Mouse (Mus musculus): ENCODE measurements around the gene Mymx.
A peak's percentile ranks its signal among the peaks of the same experiment; 100 is the strongest.

The Mymx gene

GRCm38 (mm10) chr17:45610144-45610866 lies 8.4 kb upstream of the Mymx start:
- no peak for DNase-seq (ENCODE audit: low read depth)

DNA sequence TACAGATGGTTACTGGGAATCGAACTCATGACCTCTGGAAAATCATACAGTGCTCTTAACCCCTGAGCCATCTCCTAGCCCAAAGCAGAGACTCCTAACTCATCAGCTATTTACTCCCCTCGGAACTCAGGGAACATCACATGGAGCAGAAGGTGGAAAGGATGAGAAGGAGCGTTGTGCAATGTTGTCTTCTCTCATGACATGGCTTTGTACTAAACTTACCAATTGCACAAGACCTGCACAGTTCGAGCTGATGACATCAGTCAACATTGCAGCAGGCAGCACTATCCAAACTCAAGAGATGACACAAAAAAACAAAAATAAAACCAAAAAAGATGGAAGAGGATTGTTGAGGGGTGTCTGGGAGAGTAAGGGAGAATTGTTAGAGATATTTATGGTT lies 6.5 kb upstream of the Mymx start:
- DNase-seq (ENCODE audit: low read depth) = no peak

GRCm38 (mm10) chr17:45606992-45607879 lies 5.3 kb upstream of the Mymx start:
- no peak for DNase-seq (ENCODE audit: low read depth)

DNA sequence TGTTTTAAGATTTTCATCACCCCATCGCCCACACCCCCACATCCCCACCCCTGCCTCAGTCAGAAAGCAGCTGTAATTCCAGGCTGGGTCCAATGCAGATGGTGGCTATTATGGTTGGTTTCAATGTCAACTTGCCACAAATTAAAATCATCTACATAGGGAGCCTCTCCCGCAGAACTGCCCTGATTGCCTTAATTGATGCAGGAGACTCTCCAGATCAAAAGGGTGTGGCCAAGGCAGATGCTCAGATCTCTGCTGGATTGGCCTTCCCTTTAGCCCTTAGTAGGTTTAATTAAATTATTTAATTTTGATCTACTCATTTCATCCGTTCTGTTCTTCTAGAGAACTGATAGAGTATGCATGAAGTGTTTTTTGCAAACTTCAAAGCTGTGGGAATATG lies 1.1 kb upstream of the Mymx start:
- DNase-seq (ENCODE audit: low read depth) = no peak

DNA sequence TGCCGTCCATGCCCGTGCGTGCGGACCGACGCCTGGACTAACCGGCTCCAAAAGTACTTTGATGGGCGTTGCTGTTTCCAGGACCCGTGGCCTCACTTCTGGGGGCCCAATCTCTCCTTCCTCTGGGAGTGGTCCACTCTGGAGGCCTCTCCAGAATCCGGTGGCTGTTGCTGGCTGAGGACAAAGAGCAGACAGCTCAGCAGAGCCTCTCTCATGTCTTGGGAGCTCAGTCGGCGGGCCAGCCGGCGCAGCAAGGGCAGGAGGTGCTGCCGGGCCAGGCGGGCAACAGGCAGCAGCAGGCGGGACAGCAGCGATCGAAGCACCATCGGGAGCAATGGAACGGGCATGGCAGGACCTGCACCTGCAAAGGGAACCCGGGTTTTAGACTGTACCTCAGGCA lies 577 bp downstream of the Mymx start:
- no peak for DNase-seq (ENCODE audit: low read depth)

DNA sequence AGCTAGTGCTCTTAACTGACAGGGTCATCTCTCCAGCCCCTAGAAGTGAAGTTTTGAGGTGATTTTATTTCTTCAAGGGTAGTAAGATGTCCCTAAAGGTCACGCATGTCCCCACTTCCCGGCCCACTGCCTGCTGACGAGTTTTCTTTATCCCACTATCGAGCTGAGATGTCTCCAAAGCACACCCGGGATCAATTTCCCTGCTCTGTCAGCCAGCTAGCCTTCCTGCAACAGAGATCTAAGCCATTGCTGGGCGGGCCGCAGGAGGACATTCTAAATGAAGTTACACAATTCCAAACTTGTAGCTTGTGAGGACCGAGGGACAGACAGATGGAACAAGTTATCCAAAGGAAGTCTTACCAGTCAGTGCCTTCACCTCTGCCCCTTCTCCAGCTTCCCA lies 1.6 kb downstream of the Mymx start:
- DNase-seq (ENCODE audit: low read depth) = no peak

DNA sequence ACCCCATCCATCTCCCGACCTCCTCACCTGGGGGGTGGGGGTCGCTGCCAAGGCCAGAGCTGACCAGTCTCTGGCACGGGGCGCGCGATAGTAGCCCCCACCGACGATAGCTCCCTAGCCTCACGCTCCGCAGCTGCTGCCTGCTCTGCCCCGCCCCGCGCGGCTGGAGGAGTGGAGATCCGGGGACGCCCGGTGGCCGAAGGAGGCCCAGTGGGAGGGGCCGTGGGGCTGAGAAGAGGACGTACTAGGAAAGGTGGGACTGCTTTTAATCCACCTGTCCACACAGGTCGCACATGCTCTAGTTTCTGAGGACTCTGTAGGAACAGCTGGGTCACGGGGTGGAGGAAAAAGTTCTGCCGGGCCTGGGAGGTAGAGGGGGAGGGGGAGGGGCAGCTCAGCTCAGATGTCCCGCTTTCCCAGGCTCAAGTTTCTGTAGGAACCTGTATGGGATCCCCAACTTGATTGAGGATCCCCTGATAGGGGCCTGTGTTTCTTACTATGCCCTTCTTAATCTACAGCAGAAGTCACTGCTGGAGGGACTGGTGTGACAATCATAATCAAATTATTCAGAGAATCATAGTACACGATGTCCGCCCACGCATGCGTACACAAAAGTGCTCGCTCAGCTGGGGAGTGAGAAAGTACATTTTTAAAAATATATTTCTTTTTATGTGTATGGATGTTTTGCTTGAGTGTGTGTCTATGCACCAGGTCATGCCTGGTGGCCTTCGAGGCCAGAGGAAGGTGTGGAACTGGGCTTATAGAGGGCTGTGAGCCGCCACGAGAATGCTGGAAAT lies 2.3 kb downstream of the Mymx start, which contains the start of gene Slc29a1:
Gene Slc29a1 (minus strand): TSS at position 161 of the 797 bp plus-strand sequence.
- DNase-seq (ENCODE audit: low read depth) = no peak

- DNase-seq (ENCODE audit: low read depth) = no peak
Observed at GRCm38 (mm10) chr17:45598891-45599290, 3.0 kb downstream of the Mymx start.

- DNase-seq (ENCODE audit: low read depth) = no peak
Observed at GRCm38 (mm10) chr17:45598376-45598775, 3.5 kb downstream of the Mymx start.

GRCm38 (mm10) chr17:45597787-45598186 lies 4.1 kb downstream of the Mymx start:
- no peak for DNase-seq (ENCODE audit: low read depth)

DNA sequence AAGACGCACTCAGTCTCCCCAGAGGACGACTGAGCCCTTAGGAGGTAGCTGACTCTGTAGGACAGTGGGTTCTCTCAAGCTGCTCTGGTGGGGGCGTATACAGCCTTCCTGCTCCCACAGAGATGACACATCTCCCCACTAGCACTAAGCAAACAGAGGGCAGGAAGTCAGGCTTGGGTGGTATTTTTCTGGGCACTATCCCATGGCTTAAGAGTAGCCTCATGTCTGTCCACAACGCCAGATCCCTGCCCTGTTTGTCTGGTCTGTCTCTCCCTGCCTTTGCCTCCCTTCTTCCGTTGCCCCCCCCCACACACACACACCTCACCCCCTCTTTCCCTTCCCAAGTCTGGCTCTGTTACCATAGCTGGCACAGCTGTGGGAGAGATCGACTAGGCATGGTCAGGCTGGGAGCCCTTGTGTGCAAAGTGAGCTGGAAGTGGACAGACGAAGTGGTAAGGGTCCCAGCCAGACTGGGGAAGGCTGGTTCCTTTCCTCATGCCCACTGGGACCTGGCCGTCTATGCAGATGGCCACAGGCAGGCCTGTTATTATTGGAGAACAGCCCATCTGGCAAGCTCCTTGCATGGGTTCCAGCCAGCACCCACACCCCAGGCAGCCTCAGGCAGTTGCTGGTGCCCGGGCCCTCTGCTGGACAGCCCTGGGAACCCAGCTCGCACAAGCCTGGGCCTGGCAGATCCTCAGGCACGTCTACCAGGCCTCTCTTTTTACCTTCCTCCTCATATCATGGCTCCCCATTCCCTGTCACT lies 5.1 kb downstream of the Mymx start:
- no peak for DNase-seq (ENCODE audit: low read depth)

DNA sequence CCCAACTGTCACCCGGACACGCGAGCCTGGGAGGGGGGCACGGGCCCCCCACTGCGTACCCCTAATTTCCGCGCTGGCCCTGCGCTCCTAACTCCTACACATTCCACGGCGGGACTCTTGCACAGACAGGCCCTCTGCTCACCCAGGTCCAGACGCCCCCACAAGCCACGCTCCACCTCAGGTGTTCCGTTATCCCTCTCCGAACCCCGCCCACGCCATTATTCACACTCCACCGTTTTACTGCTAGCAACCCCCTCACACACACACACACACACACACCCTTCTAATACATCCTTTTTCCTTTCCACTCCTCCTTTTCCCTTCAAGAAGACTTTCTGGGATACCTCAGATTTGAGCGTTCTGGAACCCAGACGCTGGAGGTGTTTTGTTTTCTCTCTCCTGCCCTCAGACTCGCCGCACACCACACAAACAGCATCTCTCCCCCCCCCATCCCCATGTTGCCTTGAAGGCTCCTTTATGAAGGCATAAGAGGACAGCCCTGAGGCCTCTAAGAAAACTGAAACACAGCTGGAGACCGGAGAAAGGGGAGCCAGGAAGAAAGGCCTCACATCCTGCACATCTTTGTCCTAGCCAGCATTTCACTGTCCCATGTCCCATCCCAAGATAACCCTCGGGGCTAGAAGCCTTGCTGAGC lies 6.0 kb downstream of the Mymx start:
- no peak for DNase-seq (ENCODE audit: low read depth)

- no peak for DNase-seq (ENCODE audit: low read depth)
Observed at GRCm38 (mm10) chr17:45594881-45595735, 6.8 kb downstream of the Mymx start.

- no peak for DNase-seq (ENCODE audit: low read depth)
Observed at GRCm38 (mm10) chr17:45594195-45594594, 7.7 kb downstream of the Mymx start.

- peak; percentile 84 for DNase-seq (ENCODE audit: low read depth)
Observed at GRCm38 (mm10) chr17:45593479-45593878, 8.4 kb downstream of the Mymx start.

- no peak for DNase-seq (ENCODE audit: low read depth)
Observed at GRCm38 (mm10) chr17:45592606-45593431, 9.1 kb downstream of the Mymx start.

DNA sequence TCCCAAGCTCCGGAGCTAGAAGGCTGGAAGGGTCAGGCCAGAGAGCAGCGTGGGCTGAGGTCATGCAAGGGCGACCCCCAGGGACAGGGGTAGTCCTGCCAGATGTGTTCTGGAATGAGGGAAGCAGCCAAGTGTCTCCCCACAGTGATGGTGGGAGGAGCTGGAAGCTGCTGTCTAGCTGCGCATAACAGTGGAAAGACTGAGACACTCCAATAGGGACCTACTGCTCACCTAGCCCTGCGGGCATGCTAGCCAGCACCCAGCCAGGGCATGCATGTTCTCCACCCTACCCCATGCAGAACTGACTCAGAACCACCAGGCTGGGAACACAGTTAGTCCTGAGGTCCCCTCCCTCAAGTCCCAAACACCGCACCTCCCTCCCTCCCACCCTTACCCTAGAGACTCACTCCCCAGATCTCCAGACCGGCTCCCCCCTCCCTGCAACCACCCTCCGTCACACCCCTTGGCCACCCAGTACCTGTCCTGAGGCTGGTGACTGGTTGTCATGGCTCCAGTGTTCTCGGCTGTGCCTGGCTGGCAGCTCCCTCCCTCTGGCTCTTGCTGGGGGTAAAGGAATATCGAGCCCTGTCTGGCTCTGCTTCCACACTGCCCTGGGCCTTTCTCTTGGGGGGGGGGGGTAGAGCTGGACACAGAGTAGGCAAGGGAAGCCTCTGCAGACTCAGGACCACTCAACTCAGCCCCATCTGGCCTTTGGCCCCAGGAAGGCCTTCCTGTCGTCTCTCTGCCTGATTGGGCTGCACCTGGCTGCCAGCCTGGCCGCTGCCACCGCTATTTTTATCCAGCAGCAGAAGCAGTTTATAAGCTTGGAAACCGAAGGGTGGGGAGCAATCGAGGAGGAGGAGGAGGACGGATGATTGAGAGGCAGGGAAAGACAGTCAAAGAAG lies 9.9 kb downstream of the Mymx start:
- no peak for DNase-seq (ENCODE audit: low read depth)

- no peak for DNase-seq (ENCODE audit: low read depth)
Observed at GRCm38 (mm10) chr17:45590410-45590809, 11.5 kb downstream of the Mymx start.
